Mouse (Mus musculus): ENCODE data around the gene Sdr39u1. TPM values are rescaled to one million over a fixed set of nuclear protein-coding genes. Genes with fewer than 3 reads are reported as not detected.

Sdr39u1 gene
- total RNA-seq, 2 experiments from 2014 or later, result 73.9 to 76.0 TPM

DNA sequence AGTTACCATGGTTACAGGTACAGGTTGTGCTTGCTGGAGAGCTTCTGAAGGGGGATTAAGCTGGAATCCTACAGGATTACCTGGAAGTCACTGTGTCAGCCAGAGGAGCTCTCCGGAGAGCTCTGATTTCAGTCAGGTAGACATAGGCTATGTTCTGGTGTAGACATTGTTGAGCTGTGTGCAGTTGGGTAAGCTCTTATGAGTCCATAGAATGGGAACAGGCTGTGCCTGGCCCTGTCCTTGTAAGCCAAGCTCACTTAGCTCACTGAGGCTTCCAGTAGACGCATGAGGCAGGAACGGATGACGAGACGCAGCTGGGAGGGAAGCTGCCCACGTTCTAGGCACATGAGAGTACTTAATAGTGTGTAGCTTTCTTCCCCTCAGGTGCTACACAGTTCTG lies 37.9 kb downstream of the Sdr39u1 start:
- no peak for DNase-seq (ENCODE audit: low spot score in 2 of 2)

DNA sequence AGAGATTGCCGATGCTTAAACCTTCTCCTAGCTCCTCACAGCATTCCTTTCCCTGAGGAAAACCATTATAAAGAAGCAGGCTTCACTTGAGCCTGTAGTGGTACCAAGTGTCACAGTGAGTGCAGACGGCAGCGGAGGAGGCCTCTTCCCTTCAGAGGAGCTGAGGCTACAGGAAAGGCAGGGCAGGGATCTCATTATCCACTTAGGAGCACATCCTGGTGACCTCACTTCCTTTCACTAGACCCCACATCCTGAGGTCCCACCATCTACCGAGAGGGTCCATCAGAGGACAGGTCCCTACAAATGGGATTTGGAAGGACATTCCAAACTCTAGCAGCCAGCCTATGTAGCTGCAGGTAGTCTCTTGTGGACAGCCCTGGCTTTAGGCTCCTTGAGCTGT lies 42.5 kb downstream of the Sdr39u1 start:
- DNase-seq (ENCODE audit: low spot score in 2 of 2), result no peak

DNA sequence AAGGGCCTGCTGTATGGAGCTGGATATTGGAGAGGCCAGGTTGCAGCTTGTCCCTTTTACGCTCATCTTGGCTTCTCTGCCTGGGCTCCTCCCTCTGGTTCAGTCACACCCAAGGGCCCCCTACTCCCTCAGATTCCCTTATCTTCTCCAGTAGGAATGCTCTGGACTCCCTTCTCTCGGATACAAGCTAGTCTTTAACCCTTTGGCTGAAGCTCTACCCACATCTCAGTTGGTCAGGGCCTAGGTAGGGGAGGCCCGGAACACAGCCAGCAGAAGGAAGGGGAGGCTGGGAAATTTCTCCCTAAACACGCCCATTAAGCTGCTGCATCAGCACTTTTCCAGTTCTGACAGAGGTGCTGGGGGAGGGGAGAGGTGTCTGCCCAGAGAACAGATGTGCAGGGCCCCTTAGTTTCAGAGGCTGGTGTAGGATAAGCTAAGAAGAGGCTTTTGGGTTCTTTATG lies 45.0 kb downstream of the Sdr39u1 start:
- no peak for DNase-seq (ENCODE audit: low spot score in 2 of 2)

DNA sequence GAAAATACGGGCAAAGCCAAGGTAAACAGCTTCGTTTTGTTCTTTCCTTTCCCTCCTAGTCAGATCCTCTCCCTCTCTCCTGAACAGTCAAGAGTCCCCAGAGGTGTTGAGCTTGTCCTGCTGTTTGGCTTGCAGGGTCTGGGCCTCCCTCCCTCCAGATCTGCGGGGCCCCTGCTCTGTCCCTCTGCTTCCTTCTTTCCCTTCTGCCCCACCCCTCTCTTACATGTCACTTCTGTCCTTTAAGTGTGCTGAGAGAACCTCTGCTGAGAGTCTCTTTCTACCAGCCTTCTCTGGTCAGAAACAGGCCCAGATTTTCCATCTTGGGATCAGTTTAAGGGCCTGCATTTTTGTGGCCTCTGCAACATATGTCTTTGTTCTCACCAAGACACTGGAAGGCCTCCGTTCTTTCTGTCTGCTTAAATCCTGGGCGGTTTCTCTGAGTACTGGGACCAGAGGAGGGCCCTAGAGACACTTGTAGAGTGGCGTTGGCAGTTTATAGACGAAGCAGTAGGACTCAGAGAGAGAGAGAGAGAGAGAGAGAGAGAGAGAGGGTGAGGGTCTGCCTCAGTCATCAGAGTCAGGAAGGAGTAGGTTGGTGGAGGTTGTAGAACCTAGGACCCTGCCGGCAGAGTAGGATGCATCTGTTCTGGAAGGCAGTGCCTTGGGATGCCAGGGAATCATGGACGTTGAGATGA lies 45.5 kb downstream of the Sdr39u1 start:
- DNase-seq (ENCODE audit: low spot score in 2 of 2), result no peak

DNA sequence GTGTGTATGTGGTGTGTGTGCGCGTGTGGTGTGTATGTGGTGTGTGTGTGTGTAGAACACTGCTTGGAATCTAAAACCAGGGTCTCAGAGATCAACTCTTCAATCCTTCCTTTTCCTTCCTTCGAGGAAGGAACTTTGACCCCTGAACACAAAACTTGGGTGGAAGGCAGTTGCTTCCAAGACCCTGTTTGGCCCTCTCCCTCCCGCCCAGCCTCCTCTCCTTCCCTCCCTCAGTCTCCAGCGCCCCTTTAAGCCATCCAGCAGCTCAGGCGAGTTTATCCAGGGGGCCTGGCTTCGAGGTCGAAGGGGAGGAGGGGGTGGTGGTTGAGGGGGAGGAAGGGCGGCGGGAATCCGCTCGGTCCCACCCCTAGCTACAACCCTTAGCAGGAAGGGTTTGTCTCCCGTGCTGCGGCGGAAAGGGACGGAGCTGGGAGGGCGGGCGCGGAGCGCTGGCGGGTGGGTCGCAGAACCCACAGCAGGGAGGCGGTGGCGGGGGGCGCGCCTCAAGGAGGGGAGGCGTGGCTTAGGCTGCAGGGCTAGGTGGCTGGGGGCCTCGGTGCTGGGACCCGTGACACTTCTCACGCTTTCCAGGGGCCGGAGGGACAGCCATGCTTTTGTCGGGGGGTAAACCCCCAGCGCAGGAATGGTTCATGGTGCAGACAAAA lies 46.3 kb downstream of the Sdr39u1 start, which contains the start of gene Nynrin:
Gene Nynrin, plus strand, starts transcription at position 390 of the 665 bp plus-strand sequence.
- DNase-seq (ENCODE audit: low spot score in 2 of 2), result peak; percentile 29 to 34

DNA sequence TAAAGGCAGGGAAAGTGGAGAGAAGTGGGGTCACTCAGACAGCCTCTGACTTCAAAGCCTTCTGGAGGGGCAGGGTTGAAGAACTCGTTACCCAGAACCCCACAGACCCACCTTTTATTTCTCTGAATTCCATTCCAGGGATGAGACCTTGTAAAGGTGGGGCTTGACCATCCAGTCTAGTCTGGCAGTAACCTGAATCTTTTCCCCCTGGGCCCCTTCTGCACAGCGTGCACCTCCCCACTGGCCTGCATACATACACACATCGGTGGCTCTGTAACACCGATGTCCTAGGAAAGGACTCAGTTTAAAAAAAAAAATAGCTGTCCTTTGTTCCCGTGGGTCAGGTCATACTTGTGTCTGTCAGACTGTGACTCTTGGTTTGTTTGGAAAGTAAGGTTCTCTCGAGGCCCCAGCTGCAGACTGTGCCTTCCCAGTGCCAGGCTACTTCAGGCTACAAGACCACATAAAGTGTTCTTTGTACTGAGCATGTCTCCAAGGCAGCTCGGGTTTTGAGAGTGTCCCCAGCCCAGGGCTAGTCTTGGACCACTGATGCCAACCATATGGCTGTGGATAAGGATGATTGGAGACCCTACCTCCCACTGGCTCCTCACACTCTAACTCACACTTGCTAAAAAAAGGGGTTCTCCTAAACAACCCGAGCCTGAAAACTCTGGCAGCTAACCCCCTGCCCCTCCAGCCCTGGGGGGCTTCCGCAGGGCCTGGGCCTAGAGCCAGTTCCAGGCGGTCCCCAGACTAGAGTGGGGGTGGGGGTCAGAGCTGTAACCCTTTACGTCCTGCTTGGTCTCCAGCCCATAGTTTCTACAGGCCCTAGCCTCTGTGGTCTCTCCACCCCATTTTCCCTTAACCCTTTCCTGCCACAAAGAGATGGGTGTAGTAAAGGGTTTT lies 47.2 kb downstream of the Sdr39u1 start:
- peak; percentile 33 to 35 for DNase-seq (ENCODE audit: low spot score in 2 of 2)

DNA sequence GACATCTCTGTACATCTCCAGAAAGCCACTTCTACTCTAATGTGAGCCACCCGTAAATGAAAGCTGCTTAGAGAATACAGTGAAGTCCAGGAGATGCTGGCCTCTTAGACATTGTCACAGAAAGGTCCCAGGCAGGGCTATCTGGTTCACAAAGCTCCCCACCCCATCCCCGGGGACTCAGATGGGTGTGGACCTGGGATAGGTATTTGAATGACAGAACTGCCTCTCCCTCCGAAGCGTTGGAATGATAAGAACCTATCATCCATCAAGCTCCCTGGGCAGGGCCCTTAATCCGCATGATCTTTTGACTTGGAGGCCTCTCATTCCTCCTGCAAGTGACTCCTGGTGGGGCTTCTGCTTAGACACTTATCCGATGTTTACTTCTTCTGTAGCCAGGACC lies 49.2 kb downstream of the Sdr39u1 start:
- DNase-seq (ENCODE audit: low spot score in 2 of 2), result no peak

Other genes starting within 250 kb of the Sdr39u1 start
- 10 to 100 TPM; 46.9 to 47.8 TPM for gene Mdp1, start 239.8 kb downstream of the Sdr39u1 start, total RNA-seq (2021)
- gene Gmpr2, start 228.4 kb downstream of the Sdr39u1 start, total RNA-seq (2021), result 10 to 100 TPM; 27.5 to 27.6 TPM
- 100 to 1,000 TPM; 298 to 325 TPM for gene Nedd8, start 228.2 kb downstream of the Sdr39u1 start, total RNA-seq (2021)
- 10 to 100 TPM; 13.9 to 17.0 TPM for gene Tinf2, start 218.5 kb downstream of the Sdr39u1 start, total RNA-seq (2021)
- gene Tgm1, start 186.4 kb downstream of the Sdr39u1 start, total RNA-seq (2021), result under 1 TPM in 1 of 2 experiments, not detected in 1; 0.23 TPM
- 10 to 100 TPM; 41.4 to 41.8 TPM for gene Rabggta, start 178.0 kb downstream of the Sdr39u1 start, total RNA-seq (2021)
- 100 to 1,000 TPM in 1 of 2 experiments, 10 to 100 TPM in 1; 96.3 to 102 TPM for gene Dhrs1, start 154.6 kb downstream of the Sdr39u1 start, total RNA-seq (2021)
- gene Nop9, start 154.6 kb downstream of the Sdr39u1 start, total RNA-seq (2021), result 10 to 100 TPM; 15.7 to 17.3 TPM
- gene Cideb, start 141.8 kb downstream of the Sdr39u1 start, total RNA-seq (2021), result 1 to 10 TPM in 1 of 2 experiments, under 1 TPM in 1; 0.43 to 1.3 TPM
- under 1 TPM; 0.30 to 0.38 TPM for gene Ltb4r2, start 138.9 kb downstream of the Sdr39u1 start, total RNA-seq (2021)
- gene Ltb4r1, start 134.3 kb downstream of the Sdr39u1 start, total RNA-seq (2021), result under 1 TPM; 0.46 to 0.55 TPM
- gene Adcy4, start 116.2 kb downstream of the Sdr39u1 start, total RNA-seq (2021), result 1 to 10 TPM; 3.9 to 4.2 TPM
- gene Ripk3, start 111.4 kb downstream of the Sdr39u1 start, total RNA-seq (2021), result under 1 TPM; 0.37 to 0.43 TPM
- 1 to 10 TPM; 3.5 to 4.0 TPM for gene Nfatc4, start 77.1 kb downstream of the Sdr39u1 start, total RNA-seq (2021)
- 10 to 100 TPM; 11.3 to 11.4 TPM for gene Nynrin, start 46.3 kb downstream of the Sdr39u1 start, total RNA-seq (2021)
- under 1 TPM; 0.38 to 0.69 TPM for gene Cbln3, start 15.9 kb downstream of the Sdr39u1 start, total RNA-seq (2021)
- gene Khnyn, start 15.3 kb downstream of the Sdr39u1 start, total RNA-seq (2021), result 10 to 100 TPM; 11.5 to 11.9 TPM
- gene Cma1, start 44.4 kb upstream of the Sdr39u1 start, total RNA-seq (2021), result 1 to 10 TPM in 1 of 2 experiments, under 1 TPM in 1; 0.48 to 1.2 TPM
- gene Cma2, start 50.7 kb upstream of the Sdr39u1 start, total RNA-seq (2021), result not detected
- gene Mcpt1, start 117.7 kb upstream of the Sdr39u1 start, total RNA-seq (2021), result not detected
- not detected for gene Mcpt9, start 130.2 kb upstream of the Sdr39u1 start, total RNA-seq (2021)
- not detected for gene Mcpt2, start 141.7 kb upstream of the Sdr39u1 start, total RNA-seq (2021)
- not detected for gene Mcpt4, start 162.0 kb upstream of the Sdr39u1 start, total RNA-seq (2021)
- gene Mcpt8, start 185.0 kb upstream of the Sdr39u1 start, total RNA-seq (2021), result not detected
- gene Ctsg, start 202.3 kb upstream of the Sdr39u1 start, total RNA-seq (2021), result not detected
- not detected for gene Gzme, start 220.3 kb upstream of the Sdr39u1 start, total RNA-seq (2021)
- gene Gzmd, start 232.3 kb upstream of the Sdr39u1 start, total RNA-seq (2021), result not detected

Data from layer of hippocampus, postnatal 14 days (tissue).